Mouse (Mus musculus) right cerebral cortex, postnatal 14 days (tissue): ENCODE measurements at regions not wholly inside any gene's neighbourhood (a gene's known extent, or its start where the extent isn't known, plus 50 kb on each side); places are given as distances from the start of the nearest gene placed in this dataset.

Source experiments
- DNase-seq: peaks from one replicate; pipeline ENCODE4 v3.0.0; 2022

DNA sequence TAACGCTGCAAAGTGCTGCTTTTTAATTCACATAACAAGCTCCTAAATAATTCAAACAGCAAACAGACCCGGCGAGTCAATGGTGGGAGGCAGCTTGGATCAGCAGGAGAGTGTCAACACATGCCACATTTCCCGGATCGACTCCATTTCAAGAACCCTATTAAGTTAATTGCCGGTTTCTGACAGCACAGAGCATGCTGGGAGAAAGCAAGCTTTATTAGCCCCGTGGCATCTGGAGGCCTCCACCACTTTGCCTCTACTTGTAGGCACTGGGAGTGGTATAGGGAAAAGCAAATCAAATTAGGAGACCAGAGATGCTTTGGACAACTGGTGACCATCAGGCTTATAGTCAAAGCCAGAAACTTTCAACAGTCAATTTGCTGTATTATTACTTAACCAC lies 188.5 kb downstream of the Emx2 start:
- DNase-seq: no peak

DNA sequence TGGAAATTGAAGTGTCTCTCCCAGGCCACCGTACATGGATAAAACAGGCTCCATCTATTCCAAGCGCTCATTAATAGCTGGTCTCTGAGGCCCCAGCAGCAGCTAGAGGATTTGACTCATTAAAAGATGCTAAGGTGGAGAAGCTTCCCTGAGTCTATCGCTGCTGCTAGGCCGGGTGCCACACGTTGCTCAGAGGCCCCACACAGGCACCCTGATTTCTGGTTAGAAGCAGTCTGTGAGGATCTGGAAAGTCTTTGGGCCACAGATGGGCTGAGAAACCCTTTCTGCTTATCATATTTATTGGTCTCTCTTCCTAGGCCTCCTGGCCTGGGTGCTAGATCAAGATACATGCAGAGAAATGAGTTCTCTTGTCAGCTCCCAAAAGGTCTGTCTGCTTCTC lies 191.2 kb downstream of the Emx2 start:
- DNase-seq: no peak

GRCm38 (mm10) chr19:59650611-59651329 lies 192.6 kb downstream of the Emx2 start:
- DNase-seq: no peak

DNA sequence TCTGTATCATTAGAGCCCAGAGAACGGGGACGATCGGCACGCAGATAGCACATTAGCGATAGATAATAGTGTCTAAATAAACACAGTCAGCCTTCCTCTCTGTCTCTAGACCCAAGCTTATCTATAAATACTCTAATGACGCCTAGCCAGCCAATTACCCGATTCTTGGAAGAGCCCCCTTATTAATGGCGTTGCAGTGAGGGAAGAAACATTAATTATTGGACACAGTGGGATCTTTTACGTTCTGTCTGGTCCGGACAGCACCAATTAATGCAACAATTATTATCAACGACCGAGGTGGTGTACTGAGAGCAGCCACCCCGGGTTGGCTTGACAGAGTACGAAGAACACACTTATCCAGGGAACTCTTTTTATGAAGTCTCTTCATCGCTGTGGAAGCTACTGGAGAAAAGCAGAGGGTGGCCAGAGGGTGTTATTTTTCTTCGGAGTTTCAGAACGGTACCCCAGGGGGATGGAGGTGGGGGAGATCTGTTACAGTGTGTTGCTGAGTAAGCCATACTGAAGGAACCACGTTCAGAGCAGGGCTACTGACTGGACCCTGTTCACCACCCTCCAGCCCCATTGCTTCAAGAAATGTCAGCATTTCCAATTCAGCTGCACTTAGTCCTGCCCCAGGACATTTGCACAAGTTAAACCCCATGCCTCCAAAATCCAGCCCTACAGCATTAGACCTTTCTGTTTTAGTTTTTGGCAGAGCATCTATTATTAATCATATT lies 195.6 kb downstream of the Emx2 start:
- no peak for DNase-seq

- DNase-seq: no peak
Observed at GRCm38 (mm10) chr19:59655321-59655720, 197.1 kb downstream of the Emx2 start.

DNA sequence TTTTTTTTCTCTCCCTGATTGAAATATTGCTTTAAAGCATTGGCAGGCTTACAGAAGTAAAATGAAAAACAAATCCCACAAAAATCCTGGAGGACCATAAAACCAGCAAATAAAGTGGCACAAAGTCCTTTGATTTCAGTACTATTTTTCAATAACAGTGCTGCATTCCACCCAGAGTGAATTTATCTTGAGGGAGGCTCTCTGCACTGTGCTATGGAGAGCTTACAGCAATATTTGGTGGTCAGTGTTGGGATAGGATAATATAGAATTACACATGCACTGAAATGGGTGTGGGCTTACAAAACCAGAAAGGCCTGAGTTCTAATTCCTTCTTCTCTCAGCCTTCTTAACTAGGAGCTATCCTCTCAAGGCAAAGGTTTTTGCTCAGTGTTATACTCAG lies 211.6 kb downstream of the Emx2 start:
- DNase-seq: no peak

- DNase-seq: no peak
Observed at GRCm38 (mm10) chr19:59673537-59673936, 215.4 kb downstream of the Emx2 start.

DNA sequence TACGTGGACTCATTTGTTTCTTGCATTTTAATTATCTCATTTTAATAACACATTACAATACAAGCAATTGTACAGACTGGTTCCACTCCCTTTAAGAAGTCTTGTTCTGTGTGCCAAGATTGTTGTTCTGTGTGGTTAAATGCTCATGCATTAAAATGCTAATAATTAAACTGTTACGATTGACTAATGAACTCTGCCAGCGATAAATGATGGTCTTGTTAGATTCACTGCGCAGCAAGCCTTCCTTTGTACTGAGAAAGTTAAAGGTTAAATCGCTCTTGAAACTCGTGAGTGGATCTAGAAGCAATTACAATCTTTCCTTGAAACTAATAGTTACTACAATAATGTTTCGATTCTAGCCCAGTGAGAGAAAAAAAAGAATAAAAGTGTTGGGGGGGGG lies 221.0 kb downstream of the Emx2 start:
- no peak for DNase-seq

GRCm38 (mm10) chr19:59680356-59680755 lies 222.2 kb downstream of the Emx2 start:
- no peak for DNase-seq

- DNase-seq: no peak
Observed at GRCm38 (mm10) chr19:59684292-59684691, 226.1 kb downstream of the Emx2 start.

- no peak for DNase-seq
Observed at GRCm38 (mm10) chr19:59685826-59686717, 227.9 kb downstream of the Emx2 start.

- no peak for DNase-seq
Observed at GRCm38 (mm10) chr19:59687206-59687605, 229.0 kb downstream of the Emx2 start.

DNA sequence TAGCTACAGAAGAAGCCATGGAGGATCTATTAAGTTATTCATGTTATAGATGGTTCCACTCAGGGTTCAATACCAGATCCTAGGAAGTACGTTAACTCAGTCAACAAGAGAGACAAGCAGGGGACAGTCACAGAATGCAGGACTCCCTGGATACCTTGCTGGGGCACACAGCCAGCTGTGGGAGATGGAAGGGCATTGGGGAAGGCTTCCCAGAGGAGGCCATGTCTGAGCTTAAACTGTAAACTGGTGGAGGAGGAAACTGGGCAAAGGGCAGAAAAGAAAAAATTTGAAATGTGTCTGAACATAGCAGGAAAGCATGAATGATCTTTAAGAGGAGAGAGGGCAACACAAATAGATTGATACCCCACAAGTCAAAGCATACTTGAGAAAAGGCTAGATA lies 229.5 kb downstream of the Emx2 start:
- no peak for DNase-seq

- DNase-seq: no peak
Observed at GRCm38 (mm10) chr19:59691541-59692096, 233.4 kb downstream of the Emx2 start.

DNA sequence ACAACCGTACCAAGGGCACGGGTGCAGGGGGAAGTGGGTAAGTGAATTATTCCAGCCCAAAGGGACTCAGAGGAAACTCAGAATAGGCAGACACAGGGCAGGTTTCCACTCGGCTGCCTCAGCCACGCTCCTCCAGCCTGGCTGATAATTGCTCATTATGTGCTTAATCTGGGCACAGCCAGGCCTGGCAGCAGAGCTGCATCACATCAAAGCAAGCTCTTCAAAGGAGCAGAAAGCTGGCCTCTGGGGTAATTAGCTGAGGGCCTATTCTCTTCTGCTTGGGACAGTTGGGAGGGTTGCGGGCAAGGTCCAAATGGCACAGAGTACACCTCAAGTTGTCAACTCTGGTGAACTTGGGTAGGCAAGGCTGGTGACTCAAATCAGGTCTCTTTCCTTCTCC lies 239.5 kb downstream of the Emx2 start:
- DNase-seq: peak; percentile 7

DNA sequence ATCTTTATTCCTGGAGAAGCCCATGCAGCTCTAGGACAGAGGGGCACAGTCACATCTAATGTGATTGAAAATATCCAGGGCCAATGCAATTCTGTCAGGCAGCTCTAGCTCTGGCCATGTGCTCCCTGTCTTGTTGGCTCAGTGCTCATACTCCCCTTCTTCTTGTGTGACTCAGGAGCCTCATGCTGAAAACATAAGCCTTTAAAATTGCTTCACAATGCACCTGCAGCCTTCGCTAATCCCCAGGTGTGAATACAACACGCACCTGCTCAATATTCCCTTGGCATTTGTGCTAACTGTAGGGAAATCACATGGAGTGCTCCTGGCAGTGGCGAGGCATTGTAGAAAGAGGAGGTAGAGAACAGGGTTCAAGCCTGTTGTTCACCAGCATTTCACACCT lies 242.0 kb downstream of the Emx2 start:
- DNase-seq: no peak

DNA sequence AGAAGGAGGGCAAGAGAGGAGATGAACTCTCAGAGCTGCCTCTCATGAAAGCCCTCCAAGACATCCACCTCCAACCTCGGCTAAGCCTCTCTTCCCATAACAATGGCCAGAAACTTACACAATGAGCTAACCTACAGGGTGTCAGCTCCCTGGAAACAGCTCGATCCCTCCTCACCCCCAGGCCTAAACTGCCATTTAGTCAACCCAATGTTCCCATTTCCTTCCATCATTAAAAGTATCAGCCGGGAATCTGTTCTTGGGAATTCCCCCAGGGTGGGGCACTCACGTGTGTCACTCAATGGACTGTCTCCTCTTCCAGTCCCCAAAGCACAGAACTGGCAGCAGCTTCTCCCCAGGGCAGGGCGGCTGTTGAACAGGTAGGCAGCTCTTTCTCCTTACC lies 236.3 kb downstream of the Rab11fip2 start:
- no peak for DNase-seq

- no peak for DNase-seq
Observed at GRCm38 (mm10) chr19:59709180-59709579, 234.3 kb downstream of the Rab11fip2 start.

DNA sequence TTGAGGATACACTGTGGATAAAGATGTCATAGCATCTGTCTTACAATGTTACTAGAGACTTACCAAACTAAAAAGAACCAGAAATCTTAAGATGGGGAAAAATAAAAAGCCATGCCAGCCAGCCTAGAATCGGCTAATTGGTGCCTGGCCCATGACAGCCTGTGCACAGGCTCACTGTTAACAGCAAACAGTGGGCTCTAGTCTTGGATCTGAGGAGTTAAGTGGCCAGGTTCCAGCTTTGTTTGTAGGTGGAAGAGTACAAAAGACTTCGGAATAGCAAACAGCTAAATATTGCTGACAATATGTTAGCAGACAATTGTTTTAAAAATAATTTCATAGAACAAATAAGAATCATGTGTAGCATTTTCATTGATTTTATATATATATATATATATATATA lies 228.4 kb downstream of the Rab11fip2 start:
- DNase-seq: no peak

DNA sequence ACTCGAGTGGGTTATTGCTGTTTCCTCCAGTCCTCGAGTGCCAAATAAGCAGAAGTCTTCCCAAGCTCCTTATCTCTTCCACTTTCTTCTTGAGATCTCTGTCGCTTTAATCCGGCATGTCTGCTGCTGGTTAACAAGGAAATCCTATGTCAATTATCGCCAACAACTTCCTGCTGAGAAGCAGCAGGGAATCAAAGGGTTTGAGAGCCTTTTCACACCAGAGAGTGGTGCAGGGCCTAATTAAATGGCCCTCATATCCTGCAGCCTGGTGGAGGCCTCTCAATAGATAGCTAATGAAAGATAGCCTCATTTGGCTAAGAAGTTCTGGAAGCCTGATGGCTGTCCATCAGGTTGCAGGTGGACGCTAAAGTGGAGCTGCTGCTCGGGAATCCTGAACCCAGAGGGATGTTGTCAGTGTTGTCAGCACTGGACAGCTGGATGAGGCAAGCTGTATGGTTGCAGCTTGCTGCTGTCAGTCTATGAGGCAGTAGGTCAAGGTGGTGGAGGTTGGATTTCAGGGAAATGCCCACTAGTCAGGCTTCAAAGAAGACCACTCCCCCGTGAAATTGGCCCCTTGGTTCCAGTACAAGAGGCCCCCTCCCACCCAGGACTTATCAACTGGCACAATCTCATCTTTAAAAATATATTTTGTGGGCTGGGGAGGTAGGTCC lies 225.5 kb downstream of the Rab11fip2 start:
- DNase-seq: no peak

- DNase-seq: no peak
Observed at GRCm38 (mm10) chr19:59738541-59738940, 204.9 kb downstream of the Rab11fip2 start.

DNA sequence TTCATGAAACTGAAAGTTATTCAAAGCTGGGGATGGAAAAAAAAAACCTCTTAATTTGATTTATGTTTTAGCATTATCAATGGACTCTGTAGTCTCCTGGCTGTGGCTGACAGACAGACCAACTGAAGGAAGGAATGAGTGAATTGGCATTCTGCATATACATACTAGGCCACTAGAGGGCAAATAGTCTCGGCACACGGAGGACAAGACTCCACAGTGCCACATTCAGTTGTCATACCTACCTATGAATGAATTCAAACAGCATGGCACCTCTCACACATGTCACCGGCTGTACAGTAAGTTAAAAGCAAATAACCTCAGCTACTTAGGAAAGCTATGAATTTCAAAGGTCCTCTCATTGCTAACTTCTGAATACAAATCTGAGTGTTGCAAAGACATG lies 200.5 kb downstream of the Rab11fip2 start:
- no peak for DNase-seq

- no peak for DNase-seq
Observed at GRCm38 (mm10) chr19:59761218-59761617, 182.2 kb downstream of the Rab11fip2 start.
